Mouse (Mus musculus) macrophage (primary cell): Measurements from ENCODE around the gene Crtac1. TPM values are rescaled to one million over a fixed set of nuclear protein-coding genes. Genes with fewer than 3 reads are reported as not detected.

ENCODE experiments used
- H3K27ac ChIP-seq: fragments of 350-480 bp; formaldehyde crosslinking; 2 replicates; pipeline ENCODE4 v1.9.0; 2021
- H3K36me3 ChIP-seq: fragments of 350-480 bp; formaldehyde crosslinking; 2 replicates; pipeline ENCODE4 v1.9.0; 2021; ENCODE audit errors: inconsistent target
- H3K4me3 ChIP-seq: fragments of 350-480 bp; formaldehyde crosslinking; 2 replicates; pipeline ENCODE4 v1.9.0; 2021; ENCODE audit errors: inconsistent target
- H3K79me2 ChIP-seq: fragments of 350-480 bp; formaldehyde crosslinking; 2 replicates; pipeline ENCODE4 v1.9.0; 2021; ENCODE audit errors: inconsistent target
- WGBS: methylation state at CpG from one replicate; pipeline ENCODE4 v1.1.7; 2026; ENCODE audit warnings: inconsistent platforms; ENCODE audit not compliant: missing documents; 5-methylcytosine and 5-hydroxymethylcytosine counted together
- polyA plus RNA-seq: library from polyadenylated mRNA; stranded (reverse); fragments of 250-400 nt; gene quantifications from 3 replicates; pipeline ENCODE4 v1.2.4, GENCODE M21; 2018; ENCODE audit warnings: inconsistent platforms
- total RNA-seq, 78 experiments: library from RNA; depleted of rRNA; stranded (reverse); fragments of 250-400 nt; gene quantifications; 1 replicate in 9 of 78; 2 replicates in 24 of 78; 3 replicates in 43 of 78; 4 replicates in 2 of 78; pipeline ENCODE4 v1.2.4; 2018; ENCODE audit warnings: inconsistent platforms in 56 of 78

The Crtac1 gene
- total RNA-seq (2018; cell fraction: chromatin; rRNA removed) = not detected
- not detected for total RNA-seq (2018; cell fraction: cytosol; rRNA removed)
- total RNA-seq (2018; cell fraction: nucleus; rRNA removed) = not detected
- polyA plus RNA-seq = not detected in 3 replicates

DNA sequence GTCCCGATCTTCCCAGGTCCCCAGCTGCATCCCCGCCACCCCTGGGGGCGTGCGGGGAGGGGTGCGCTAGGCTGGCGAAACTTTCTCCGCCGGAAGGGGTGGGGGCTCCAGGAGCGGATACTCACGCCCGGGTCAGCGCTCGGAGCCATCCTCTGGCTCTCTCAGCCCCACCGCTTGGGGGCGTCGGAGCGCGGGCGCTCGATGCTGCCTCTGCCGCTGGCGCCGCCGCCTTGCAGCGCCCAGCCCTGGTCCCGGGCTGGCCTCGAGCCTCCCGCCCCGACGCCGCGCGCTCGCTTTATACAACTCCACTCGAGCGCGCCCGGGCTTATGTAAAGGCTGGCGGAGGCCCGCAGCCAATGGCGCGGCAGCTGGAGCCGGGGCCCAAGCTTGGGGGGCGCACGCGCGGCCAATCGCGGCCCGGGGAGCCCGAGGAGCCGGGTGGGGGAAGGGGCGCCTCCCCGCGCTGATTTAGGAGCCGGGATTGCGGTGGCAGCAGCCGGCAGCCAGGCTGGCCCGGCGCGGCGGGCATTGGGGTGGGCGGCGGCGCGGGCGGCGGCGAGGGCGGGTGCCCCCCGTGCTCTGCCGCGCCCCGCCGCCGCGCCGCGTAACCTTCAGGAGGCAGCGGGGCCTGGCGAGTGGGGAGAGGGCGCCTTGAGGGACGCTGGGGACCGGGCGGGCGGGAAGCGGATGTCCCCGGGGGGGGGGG, at the start of gene Crtac1:
Gene Crtac1 (minus strand): TSS at position 299 of the 706 bp plus-strand sequence.
- Histone ChIP-seq H3K27ac (no peak within 1 kb of the TSS), H3K4me3 (no peak within 1 kb of the TSS), H3K36me3 (no peaks in the 10 kb centered on the region), H3K79me2 (no peaks in the 10 kb centered on the region)
- WGBS = 2% methylated on average over 58 of the region's 88 CpGs

DNA sequence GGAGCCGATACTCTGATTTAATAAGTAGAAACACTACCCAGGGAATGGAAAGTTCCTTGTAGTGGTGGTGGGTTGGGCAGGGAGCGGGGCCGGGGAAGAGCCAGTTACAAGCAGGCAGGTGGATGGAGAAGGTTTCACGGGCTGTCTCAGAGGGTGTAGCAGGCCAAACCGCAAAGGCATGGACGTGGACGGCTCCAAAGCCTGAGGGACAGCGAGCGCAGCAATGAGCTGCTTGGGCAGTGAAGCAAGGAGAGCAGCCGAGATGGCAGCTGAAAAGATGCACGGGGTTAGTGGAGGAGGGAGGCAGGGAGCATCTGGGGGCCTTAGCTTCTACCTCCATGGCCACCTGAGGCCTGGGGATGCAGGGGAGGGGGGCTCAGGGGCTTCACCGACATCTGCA, 46.7 kb upstream of the Crtac1 start:
- Histone ChIP-seq H3K4me3 (no peak overlapping the region), H3K27ac (no peak overlapping the region), H3K36me3 (no peaks in the 10 kb centered on the region), H3K79me2 (no peaks in the 10 kb centered on the region)
- 69% methylated on average over 12 of the region's 12 CpGs for WGBS

DNA sequence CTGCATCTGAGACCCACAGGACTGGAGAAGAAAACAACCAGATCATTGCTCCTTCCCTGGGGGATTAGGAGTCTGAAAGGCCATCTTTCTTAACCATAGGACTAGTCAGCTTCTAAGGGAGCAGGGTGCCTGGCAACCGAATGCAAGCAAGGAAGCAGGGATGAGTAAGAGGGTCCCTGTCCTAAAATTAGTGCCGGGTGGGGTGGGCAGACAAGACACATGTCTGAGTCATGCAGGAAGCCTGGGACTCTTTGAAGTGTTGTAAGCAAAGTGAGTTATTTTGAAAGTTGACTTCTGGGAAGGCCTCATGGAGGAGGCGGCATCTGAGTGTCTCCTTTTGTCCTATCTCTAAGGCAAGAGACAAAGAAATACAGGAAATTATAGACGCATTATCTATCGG, 46.2 kb upstream of the Crtac1 start:
- H3K27ac ChIP-seq = no peak overlapping the region
- no peaks in the 10 kb centered on the region for H3K79me2 ChIP-seq
- WGBS = 65% methylated on average over 5 of the region's 5 CpGs

DNA sequence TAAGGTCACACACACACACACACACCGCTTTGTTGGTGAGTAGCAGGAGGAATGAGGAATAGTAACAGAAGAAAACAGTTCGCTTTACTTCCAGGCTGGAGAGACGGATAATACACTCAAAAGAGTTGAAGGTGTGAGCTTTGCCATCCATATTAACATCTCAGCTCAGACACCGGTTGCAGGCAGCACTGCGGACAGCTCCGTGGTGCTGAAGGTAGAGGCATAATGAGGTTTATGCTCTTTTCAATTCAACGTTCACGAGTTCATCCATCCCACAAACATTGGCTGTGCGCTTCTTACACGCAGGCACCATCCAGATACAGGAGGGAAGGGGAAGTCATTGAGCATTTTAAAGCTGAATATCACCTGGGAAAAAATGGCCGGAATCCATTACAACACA, 41.2 kb upstream of the Crtac1 start:
- Histone ChIP-seq H3K36me3 (no peaks in the 10 kb centered on the region), H3K79me2 (no peaks in the 10 kb centered on the region), H3K4me3 (no peak overlapping the region), H3K27ac (no peak overlapping the region)
- 39% methylated on average over 10 of the region's 11 CpGs for WGBS

More for the DNA sequence above, 46.2 kb upstream of the Crtac1 start:
- Histone ChIP-seq H3K4me3 (no peak overlapping the region), H3K36me3 (no peaks in the 10 kb centered on the region)

DNA sequence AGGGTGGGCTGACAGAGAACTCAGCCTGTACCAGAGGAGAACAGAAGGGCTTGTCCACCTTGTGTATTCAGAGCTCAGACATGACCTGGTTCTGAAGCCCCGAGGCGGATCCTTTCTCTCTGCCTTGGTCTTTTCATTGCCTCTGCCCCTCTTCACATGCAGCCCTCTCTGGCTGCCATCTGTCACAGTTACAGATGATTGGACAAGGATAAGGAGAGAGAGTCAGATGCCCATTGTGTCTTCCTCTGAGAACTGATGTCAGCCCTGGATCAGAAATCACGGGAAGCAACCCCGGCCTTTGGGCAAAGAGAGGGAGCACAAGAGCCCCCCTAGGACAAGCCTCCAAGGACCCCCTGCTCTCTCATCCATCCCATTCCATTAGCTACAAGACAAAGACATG, 40.0 kb upstream of the Crtac1 start:
- H3K27ac ChIP-seq = no peak overlapping the region
- 89% methylated on average over 4 of the region's 4 CpGs for WGBS
- no peak overlapping the region for H3K4me3 ChIP-seq
- H3K79me2 ChIP-seq = no peaks in the 10 kb centered on the region
- H3K36me3 ChIP-seq = no peaks in the 10 kb centered on the region

DNA sequence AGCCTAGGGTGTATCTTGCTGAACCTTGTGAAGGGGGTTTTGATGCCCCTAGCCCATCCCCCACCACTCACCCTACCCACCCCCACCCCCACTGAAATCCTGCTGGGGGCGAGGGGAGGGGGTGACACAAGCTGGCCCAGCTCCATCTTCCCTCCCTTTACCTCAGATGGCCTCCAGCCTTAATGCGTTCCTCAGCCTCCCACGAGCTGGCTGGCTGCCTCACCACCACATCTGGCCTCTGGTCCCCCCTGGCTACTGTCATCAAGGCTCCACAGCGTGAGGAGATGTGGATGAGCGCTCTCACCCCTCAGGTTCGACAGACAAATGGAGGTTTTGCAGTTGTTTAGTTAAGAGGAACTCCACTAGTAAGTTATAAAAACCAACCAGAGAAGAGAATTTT, 30.3 kb upstream of the Crtac1 start:
- H3K4me3 ChIP-seq = no peak overlapping the region
- H3K36me3 ChIP-seq = no peaks in the 10 kb centered on the region
- no peak overlapping the region for H3K27ac ChIP-seq
- H3K79me2 ChIP-seq = no peaks in the 10 kb centered on the region
- WGBS = 44% methylated on average over 5 of the region's 6 CpGs

DNA sequence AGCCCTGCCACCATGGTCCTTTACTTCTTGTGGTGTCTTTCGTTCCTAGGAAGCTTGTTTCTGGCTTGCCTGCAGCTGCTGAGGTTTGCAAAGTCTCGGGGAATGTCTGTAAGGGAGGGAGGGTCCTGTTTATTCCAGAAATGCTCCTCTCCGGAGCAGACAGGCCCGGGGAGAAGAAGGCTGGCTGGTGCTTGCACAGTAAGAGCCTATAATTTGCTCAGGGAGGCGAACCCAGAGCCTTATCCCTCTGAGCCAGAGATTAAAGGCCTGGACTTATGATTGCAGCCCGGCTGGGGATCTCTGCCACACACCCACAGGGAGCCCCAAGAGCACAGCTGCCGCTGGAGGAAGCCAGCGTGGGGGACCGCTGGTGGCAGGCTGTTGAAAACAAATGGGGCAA, 29.8 kb upstream of the Crtac1 start:
- Histone ChIP-seq H3K79me2 (no peaks in the 10 kb centered on the region), H3K27ac (no peak overlapping the region), H3K36me3 (no peaks in the 10 kb centered on the region), H3K4me3 (no peak overlapping the region)
- WGBS = 50% methylated on average over 9 of the region's 9 CpGs

DNA sequence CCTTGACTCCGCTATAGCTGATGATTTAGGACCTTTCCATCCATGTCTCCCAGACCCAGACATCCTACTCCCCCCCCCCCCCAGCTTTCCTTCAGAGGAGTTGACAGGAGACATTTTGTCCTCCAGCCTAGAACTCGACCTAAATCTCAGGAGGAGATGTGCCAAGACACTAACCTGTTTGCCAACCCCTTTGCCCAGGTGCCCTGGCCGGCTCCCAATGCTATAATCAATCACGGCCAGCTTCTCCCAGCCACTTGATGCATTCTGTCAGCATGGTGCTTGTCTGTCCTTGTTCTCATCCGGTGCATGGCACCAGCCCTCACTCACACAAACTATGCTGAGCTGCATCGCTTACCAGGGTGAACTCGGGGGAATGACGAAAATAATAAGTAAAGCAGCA, 27.9 kb upstream of the Crtac1 start:
- Histone ChIP-seq H3K79me2 (no peaks in the 10 kb centered on the region), H3K27ac (no peak overlapping the region), H3K36me3 (no peaks in the 10 kb centered on the region), H3K4me3 (no peak overlapping the region)
- WGBS = 91% methylated on average over 8 of the region's 8 CpGs

DNA sequence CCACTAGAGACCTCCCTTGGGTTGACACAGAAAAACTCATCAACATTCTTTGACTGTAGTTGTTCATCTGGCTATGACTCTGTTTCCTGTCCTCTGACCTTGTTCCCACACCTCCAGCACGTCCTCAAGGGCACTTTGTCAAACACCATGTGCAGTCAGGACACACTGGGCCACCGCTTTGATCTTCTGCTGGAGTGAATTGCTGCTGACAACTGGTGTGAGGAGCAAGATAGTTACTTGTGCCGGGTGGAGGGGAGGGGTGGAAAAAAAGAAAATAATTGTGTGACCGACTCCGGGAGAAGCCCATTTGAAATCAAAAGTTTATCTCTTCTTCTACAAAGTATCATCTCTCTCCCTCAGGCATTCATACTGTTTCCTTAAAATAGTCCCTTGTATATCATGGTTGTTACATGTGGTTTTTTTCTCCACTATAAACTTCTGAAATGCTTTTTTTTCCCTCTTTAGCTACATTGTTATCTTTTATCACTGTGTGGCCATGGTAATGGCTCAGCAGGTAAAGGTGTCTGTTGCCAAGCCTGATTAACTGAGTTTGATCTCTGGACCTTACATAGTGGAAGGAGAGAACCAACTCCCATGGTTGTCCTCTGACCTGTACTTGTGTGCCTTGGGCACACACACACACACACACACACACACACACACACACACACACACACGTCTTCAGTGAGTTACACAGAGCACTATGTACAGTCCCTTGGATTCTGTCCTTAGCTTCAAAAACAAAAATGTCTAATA, 23.1 kb upstream of the Crtac1 start:
- Histone ChIP-seq H3K4me3 (no peak overlapping the region), H3K27ac (no peak overlapping the region), H3K79me2 (no peaks in the 10 kb centered on the region), H3K36me3 (no peaks in the 10 kb centered on the region)
- WGBS = 61% methylated on average over 6 of the region's 6 CpGs

DNA sequence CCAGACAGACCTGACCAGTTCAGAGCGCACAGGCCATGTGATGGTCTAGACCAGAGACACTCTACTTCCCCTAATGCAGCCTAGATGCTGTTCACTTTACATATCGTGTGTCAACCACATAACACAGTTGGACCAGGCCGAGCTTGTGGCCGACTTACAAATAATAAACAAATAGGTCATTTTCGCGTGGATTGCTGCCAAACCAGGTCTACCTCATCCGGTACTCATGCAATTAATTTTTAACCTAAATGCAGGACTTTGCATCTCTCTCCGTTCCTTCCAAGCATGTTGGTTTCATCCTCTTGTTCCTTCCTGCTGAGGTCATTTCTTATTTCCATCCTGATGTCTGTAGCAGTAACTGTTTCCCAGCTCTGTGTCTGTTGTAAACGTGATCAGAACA, 22.4 kb upstream of the Crtac1 start:
- H3K4me3 ChIP-seq = no peak overlapping the region
- no peak overlapping the region for H3K27ac ChIP-seq
- no peaks in the 10 kb centered on the region for H3K36me3 ChIP-seq
- 88% methylated on average over 9 of the region's 9 CpGs for WGBS
- no peaks in the 10 kb centered on the region for H3K79me2 ChIP-seq

DNA sequence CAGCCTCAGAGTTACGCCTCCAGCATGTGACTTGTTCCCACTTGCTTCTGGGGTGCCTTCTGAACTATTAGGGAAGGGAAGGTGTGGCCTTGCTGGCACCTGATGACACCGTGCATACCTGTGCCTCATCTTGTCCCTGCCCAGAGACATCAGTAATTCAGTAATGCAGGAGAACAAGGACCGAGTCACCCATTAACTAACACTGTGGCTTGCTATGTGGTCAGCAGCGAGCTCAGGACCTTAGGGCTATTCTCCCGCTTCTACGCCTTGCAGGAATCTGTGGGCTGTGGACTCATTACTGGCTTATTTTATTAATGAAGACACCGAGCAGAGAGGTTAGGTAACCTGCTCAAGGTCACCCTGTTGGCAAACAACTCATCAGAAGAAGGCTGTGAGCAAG, 21.0 kb upstream of the Crtac1 start:
- H3K27ac ChIP-seq = no peak overlapping the region
- no peak overlapping the region for H3K4me3 ChIP-seq
- no peaks in the 10 kb centered on the region for H3K79me2 ChIP-seq
- no peaks in the 10 kb centered on the region for H3K36me3 ChIP-seq
- 85% methylated on average over 7 of the region's 7 CpGs for WGBS

DNA sequence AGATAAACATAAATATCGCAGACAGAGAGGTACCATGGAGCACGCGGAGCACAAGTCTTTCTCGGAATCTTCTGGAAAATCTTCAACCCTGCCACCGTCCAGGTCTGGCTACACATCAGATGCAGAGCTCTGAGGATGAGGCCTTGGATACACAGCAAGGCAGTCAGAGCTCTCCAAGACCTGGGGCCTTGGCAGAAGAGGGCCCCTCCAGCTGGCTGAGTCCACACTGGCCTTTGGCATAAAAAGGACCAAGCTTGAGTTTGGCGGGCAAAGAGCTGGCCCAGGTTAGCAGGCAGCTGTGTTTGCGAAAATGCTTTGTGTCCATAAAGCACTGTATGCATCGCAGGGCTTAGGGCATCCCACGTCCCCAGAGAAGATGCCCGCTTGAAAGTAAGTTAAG, 17.0 kb upstream of the Crtac1 start:
- H3K4me3 ChIP-seq = no peak overlapping the region
- H3K36me3 ChIP-seq = no peaks in the 10 kb centered on the region
- no peak overlapping the region for H3K27ac ChIP-seq
- H3K79me2 ChIP-seq = no peaks in the 10 kb centered on the region
- WGBS = 91% methylated on average over 10 of the region's 10 CpGs

DNA sequence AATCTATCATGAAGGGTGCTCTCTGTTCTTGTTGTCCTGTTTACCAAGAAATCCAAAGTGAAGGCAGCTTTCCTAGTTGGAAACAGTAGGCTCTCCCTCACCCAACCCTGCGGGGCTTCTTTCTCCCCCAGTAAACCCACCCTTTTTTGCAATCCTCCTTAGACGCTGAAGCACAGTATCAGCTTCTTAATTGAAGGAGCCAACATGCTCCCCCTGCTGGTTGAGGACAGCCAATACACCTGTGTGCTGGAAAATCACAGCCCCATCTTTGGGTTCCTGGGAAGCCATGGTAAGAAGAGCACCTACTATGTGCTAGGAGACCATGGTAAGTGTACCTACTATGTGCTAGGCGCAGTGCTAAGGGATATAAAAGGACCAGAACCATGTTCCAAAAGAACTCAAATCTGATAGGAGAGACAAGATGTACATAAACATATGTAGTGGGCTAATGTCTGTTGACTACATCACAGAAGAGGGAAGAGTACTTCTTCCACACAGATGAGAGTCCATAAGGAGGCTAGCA, 12.4 kb upstream of the Crtac1 start:
- H3K79me2 ChIP-seq = no peaks in the 10 kb centered on the region
- H3K27ac ChIP-seq = no peak overlapping the region
- H3K4me3 ChIP-seq = no peak overlapping the region
- 15% methylated on average over 3 of the region's 3 CpGs for WGBS
- H3K36me3 ChIP-seq = no peaks in the 10 kb centered on the region

DNA sequence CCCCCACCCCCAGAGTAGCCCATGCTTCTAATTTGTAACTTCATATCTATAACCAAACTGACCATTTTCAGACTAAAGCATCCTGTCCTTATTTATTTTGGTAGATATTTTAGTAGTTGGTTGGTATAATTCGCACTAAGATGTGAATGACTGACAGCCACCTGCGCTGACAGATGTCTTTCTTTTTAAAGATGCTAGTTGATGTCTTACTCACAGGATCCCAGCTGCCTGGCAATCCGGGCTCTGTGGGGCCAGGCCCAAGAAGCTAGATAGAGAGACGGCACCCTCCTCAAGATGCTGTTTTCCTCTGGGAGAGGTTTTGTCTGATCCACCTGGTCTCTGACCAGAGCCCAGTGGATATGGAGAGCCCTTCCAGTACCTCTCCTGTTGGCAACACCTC, 11.7 kb upstream of the Crtac1 start:
- H3K79me2 ChIP-seq = no peaks in the 10 kb centered on the region
- 82% methylated on average over 4 of the region's 4 CpGs for WGBS
- no peak overlapping the region for H3K4me3 ChIP-seq
- H3K27ac ChIP-seq = no peak overlapping the region
- H3K36me3 ChIP-seq = no peaks in the 10 kb centered on the region
